Mouse (Mus musculus) bone marrow, adult 2 months (tissue): ENCODE data around the gene Cblc.

Experiments
- CTCF ChIP-seq: fragments of 200-500 bp; IDR thresholded peaks from 2 replicates; pipeline ENCODE4 v1.5.1; 2011; ENCODE audit warnings: low read length, control low read depth; ENCODE audit not compliant: control insufficient read depth, insufficient read depth
- POLR2A ChIP-seq: fragments of 200-500 bp; IDR thresholded peaks from 2 replicates; pipeline ENCODE4 v1.6.1; 2011; ENCODE audit warnings: low read depth, mild to moderate bottlenecking, control low read depth, low read length, borderline replicate concordance; ENCODE audit not compliant: control insufficient read depth

DNA sequence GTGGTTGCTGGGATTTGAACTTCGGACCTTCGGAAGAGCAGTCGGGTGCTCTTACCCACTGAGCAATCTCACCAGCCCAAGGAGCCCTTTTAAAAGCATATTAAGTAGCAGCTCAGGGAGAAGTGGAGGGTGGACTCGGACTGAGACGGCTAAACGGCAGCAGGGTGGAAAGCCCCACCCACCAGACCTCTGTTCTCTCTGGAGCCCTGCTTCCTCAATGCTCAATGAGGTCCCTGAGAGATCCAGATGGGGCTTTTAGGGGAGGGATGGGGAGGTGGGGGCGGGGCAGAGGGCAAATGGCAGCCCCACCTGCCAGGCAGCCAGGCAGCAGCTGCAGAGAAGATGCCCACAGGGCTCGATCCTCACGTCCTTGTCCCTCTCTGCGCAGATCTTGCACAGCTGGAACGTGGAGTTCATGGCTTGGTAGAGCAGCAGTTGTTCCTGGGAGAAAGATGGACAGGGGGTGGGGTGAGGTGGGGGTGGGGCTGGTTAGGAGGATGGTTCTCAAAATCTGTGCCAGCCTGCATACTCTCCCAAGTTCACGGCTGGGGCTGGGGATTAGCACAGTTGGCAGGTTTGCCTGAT, 10.6 kb downstream of the Cblc start:
- TF ChIP-seq POLR2A = no peak
- no peak for TF ChIP-seq CTCF
